Mouse (Mus musculus): ENCODE data around the gene Nek9. TPM values are rescaled to one million over a fixed set of nuclear protein-coding genes. Genes with fewer than 3 reads are reported as not detected.

Gene Nek9
- total RNA-seq, 2 experiments from 2014 or later = 50.5 to 50.7 TPM

- no peak for DNase-seq
Measured at GRCm38 (mm10) chr12:85263190-85263589, 76.0 kb downstream of the Nek9 start.

- no peak for DNase-seq
Measured at GRCm38 (mm10) chr12:85262489-85262888, 76.7 kb downstream of the Nek9 start.

GRCm38 (mm10) chr12:85257008-85257639 is 82.0 kb downstream of the Nek9 start:
- no peak for DNase-seq

GRCm38 (mm10) chr12:85256074-85256751 is 82.9 kb downstream of the Nek9 start:
- no peak for DNase-seq

- DNase-seq = no peak
Measured at GRCm38 (mm10) chr12:85252083-85252482, 87.1 kb downstream of the Nek9 start.

Other genes with a start within 250 kb of the Nek9 start
- gene Prox2, start 228.6 kb downstream of the Nek9 start, total RNA-seq (2021) = 1 to 10 TPM; 2.6 to 2.9 TPM
- 100 to 1,000 TPM; 284 to 308 TPM for gene Dlst, start 228.5 kb downstream of the Nek9 start, total RNA-seq (2021)
- under 1 TPM; 0.33 to 0.68 TPM for gene Rps6kl1, start 188.1 kb downstream of the Nek9 start, total RNA-seq (2021)
- 1 to 10 TPM; 2.4 to 4.0 TPM for gene Pgf, start 161.6 kb downstream of the Nek9 start, total RNA-seq (2021)
- gene Eif2b2, start 119.9 kb downstream of the Nek9 start, total RNA-seq (2021) = 10 to 100 TPM; 76.1 to 95.2 TPM
- gene Mlh3, start 68.8 kb downstream of the Nek9 start, total RNA-seq (2021) = 10 to 100 TPM in 1 of 2 experiments, 1 to 10 TPM in 1; 8.7 to 10.8 TPM
- gene Acyp1, start 50.9 kb downstream of the Nek9 start, total RNA-seq (2021) = 10 to 100 TPM; 20.5 to 24.9 TPM
- under 1 TPM; 0.63 TPM for gene Zc2hc1c, start 50.8 kb downstream of the Nek9 start, total RNA-seq (2021)
- 100 to 1,000 TPM; 149 to 160 TPM for gene Tmed10, start 35.5 kb upstream of the Nek9 start, total RNA-seq (2021)
- 10 to 100 TPM in 1 of 2 experiments, 1 to 10 TPM in 1; 4.3 to 15.2 TPM for gene Fos, start 134.5 kb upstream of the Nek9 start, total RNA-seq (2021)

All from gastrocnemius, postnatal 10 days (tissue).